Mouse (Mus musculus): ENCODE results near the gene Gpr27.
A peak's percentile ranks its signal among the peaks of the same experiment; 100 is the strongest.

Gpr27 gene

DNA sequence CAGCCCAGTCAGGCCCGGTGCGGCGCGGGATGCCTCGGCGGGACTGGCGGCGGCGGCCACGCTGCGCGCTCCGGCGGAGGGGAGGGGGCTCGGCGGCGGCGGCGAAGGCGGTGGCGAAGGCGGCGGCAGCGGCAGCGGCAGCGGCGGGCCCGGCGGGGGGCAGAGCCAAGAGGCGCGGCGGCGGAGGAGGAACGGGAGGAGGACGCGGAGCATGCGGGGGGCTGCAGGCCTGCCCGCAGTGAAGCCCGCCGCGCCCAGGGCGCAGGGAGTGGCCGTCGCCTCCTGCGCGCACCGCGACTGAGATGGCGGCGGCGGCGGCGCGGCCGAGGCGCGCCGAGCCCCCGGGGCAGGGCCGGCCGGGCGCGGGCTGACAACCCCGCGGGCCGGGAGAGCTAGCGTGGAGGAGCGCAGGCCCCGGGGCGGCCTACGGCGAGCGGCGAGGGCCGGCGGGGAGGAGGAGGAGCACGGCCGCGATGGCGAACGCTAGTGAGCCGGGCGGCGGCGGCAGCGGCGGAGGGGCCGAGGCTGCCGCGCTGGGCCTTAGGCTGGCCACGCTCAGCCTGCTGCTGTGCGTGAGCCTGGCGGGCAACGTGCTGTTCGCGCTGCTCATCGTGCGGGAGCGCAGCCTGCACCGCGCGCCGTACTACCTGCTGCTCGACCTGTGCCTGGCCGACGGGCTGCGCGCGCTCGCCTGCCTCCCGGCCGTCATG, at the start of gene Gpr27:
TSS of gene Gpr27 (plus strand) at position 474 of the 710 bp plus-strand sequence.
- peak; percentile 47 to 53 for DNase-seq (ENCODE audit: low spot score in 2 of 2)

DNA sequence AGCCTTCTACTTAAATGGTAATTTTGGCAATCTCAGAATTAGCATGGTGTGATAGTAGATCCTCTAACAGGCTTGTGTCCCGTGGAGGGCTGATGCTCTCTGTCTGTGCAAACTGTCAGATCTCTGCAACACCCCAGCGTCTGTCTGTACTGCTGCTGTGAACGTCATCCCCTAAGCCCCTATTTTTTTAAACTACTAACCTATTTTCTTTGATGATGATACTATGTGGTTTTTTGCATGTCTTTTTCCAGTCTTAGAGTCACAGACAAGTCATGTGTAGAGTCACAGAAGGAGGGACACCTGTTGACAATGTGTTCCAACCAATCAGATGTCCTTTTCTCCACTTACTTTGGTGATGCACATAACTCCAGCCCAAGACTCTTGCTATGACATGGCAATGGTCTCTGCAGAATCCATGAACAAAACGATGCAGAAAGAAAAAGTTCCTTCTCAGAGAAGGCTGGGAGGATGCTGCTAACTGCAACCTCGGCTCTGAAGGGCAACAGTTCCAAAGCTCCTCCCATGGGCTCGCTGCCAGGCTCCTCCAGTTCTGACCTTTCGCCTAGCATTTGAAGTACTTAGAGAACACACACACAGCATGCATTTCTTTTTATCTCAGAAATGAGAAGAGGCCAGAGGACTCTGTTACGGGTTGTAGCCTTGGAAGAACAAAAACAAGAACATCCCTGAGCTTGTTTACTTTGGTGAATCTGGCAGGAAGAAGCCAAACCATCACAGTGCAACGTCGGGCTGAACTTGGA, 48.9 kb upstream of the Gpr27 start:
- DNase-seq (ENCODE audit: low spot score in 2 of 2) = no peak

DNA sequence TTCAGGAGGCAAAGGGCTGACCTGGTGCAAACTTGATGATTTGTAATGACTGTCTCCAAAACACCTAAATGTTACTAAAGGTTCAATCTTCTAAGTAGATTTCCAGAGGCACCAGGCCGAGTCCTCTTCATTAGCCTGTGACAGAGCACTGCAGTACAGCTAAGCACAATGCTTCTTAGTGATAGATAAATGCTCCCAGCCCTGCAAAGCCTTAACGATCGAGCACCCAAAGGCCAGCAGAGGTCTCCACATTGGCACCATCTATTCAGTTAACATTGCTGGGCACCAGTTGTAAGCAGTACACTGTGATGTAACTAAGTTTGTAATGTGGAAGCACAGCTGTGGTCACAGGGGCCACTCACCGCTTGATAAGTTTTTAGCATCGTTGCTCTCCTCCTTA, 48.1 kb upstream of the Gpr27 start:
- no peak for DNase-seq (ENCODE audit: low spot score in 2 of 2)

DNA sequence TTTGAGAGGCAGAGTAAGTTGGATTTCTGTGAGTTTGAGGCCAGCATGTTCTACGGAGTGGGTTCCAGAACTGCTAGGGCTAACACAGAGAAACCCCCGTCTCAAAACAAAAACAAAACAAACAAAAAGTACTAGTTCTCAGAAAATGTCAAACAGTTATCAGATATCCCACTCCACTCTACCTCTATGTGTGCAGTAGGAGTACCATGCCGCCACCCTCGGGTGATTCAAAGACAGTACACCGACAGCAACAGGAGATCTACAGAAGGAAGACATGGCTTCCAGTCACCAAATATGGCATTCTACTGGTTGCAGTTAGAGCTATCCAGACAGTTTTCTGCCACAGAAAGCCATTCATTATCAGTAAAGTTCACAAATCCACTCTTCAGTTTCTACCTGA, 47.6 kb upstream of the Gpr27 start:
- no peak for DNase-seq (ENCODE audit: low spot score in 2 of 2)

DNA sequence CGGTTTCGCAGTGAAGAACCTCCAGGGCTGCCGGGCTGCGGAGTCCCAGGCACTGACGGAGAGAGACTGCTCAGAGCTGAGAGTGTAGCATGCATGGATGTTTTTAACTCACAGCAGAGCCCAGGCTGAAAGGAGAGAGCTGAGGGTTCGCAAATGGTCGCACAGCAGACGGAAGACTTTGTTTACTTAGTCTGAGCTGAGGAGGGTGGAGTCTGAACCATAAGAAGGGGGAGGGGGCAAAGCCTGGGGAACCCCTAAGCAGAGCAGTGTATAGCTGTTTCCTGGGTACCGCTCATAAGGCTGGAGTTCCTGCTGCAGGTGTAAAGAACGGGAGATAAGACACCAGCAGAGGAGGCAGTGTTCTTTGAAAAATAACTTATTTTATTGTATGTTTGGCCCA, 46.1 kb upstream of the Gpr27 start:
- DNase-seq (ENCODE audit: low spot score in 2 of 2) = no peak

DNA sequence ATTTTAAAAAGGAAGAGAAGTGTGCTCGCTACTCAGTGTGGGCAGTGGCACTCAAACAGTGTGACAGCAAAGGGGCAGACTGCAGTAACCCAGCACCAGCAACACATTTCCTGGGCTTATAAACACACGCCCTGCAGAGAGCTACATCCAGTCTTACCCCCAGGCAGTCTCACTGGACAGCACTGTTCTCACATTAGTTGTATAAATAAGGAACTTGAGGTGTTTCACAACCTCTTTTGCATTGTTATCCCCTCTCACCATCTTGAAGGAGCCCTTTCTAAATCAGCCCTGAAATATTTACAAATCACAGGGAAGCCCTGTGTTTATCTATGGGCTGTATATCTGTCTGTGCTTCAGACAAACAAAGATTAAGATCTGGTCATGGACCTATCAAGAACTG, 43.2 kb upstream of the Gpr27 start:
- DNase-seq (ENCODE audit: low spot score in 2 of 2) = no peak

DNA sequence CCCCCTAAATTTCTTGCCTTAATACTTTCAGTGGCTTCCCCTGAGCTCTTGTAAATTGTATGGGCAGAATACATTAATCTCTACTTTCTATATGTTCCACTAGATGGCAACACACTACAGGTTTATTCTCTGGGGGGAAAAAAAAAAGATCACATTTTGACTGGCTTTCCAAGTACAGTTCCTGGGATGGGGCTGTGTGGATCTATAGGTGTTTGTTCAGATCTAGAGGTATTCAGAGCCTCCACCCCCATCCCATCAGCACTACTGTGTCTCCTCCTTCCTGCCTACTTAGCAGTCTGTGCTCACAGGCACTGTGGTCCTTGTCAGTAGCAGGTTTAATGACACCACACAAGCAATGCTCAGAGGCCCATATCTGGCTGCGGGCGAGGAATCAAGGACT, 40.1 kb upstream of the Gpr27 start:
- no peak for DNase-seq (ENCODE audit: low spot score in 2 of 2)

DNA sequence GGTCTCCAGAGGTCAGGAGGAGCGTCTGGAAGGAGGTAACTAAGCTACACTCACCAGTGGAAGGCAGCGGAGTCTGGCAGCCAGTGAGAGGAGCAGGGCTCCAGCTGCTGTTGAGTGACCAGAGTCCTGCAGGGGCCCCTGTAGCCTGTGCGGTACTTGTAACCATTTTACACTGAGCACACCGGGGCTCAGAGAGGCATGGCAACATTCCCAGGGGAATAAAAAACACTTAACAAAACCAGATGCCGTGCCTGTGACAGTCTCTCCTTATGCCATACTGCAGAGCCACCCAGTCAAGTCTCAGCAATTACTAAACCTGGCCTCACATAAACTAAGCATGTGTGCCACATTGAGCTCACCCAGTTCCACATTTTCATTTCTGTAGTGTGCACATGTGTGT, 38.1 kb upstream of the Gpr27 start:
- DNase-seq (ENCODE audit: low spot score in 2 of 2) = no peak

DNA sequence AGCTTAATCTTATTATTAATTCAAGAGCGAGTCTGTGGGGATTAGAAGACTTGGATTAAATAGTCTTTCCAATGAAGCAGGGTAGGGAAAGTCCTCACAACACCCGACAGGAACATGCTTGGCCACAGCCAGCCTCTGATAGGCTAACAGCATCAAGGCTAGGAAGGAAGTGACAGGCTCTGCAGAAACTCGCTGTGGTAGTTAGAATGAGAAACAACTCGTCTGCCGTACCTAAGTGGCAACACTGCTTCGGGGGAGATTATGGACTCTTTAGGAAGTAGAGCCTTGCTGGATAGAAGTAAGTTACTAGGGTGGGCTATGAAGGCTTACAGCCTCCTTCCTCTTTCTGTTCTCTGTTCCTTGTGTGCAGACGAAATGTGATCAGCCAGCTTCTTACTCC, 37.0 kb upstream of the Gpr27 start:
- no peak for DNase-seq (ENCODE audit: low spot score in 2 of 2)

DNA sequence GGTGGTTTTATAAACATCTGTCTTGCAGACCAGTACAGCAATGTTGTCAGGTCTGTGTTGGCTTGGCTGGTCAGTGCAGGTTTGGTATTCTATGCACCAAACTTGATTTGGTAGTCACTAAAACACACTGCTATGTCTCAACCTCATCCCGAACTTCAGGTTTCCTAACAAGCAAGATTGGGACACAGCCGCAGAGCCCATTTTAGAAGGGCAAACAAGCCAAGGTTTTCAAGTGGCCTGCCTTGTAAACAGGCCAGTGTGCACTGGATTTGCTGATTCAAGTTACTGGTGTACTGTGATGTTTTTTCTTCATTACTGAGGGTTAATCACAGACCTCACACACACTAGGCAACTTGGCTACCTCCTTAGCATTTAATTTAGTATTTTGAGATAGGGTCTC, 36.4 kb upstream of the Gpr27 start:
- no peak for DNase-seq (ENCODE audit: low spot score in 2 of 2)

DNA sequence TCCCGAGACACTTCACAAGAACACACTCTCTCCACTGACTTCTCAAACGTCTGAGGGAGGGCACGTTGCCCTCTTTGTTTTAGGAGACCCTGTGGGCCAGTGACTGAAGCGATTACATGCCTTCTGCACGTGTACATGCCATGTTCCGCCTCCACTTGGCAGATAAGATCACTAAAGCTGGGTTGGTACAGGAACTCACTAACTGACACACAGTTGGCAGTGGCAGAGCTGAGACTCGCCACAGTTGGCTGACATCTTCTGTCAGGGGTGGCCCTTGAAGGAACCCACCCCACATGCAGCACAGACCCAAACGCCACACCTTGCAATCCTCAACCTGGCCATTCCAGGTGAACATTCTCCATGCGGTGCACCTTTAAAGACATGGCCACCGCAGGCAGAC, 33.9 kb upstream of the Gpr27 start:
- DNase-seq (ENCODE audit: low spot score in 2 of 2) = no peak

DNA sequence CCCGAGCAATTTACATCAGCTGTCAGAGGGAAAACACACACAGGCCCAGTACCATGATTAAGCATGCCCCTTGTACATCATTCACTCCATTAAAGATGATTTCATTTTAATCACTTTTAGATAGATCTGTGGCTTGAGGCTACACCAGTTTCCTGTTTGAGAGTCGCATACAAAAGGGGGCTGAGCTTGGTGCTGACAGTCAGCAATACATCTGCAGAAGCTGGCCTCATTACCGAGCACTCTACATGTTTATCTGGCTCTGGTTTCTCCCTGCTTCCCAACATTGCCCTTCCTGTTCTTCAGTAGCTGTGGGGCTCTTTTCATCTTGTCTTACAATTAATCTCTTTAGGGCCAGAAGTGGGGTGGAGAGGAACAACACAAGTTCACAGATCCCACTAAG, 32.0 kb upstream of the Gpr27 start:
- DNase-seq (ENCODE audit: low spot score in 2 of 2) = no peak

DNA sequence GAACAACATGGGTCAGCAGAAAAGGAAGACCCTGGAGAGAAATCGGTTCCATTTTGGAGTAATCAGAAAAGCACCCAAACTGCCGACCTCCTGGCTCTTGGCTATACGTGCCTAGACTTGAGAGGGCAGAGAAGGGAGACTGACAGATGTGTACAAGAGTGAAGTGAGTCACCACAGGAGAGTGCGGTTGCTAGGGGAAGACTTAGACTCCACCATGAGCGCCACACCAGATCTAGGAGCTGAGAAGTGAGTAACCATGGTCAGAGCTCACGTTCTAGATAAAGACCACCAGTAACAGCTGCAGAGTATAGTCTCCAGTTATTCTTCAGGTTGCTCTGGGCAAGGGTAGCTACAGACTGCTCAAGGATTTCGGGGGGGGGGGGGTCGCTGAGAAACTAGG, 29.2 kb upstream of the Gpr27 start:
- no peak for DNase-seq (ENCODE audit: low spot score in 2 of 2)

DNA sequence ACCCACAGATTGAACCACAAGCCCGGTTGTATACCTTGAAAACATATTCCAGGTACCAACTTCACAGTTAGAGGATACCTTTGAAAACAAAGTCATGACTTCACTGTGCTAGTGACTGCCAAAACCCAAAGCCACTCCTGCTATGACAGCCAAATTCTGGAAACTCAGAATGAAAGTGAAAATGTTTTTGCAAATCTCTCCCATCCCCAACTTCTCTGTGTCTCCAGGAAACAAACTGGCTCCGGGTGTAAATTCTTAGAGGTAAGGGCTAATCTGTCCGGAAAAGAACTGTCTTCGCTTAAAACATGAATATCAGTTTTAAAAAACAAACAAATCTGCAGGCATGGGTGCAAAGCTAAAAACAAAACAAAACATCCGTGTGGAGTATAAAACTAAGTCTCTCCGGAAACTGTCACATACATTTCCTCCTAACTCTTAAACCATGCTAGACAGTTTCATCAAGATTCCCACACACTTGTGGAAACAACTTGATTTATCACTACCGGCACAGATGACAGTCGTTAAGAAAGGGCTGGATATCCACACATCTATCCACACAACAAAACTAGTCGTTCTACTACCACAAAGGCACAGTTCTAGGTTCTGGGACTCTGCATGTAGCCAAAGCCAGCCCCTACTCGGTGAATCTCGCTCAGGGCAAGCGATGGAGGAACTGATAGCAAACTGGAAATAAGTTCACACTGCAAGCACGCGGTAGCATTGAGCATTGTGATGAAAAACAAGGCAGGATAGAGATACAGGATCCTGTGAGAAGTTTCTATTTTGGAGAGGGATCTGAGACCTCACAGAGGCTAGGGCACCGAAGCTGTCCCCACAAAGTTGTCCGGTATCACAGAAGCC, 26.8 kb upstream of the Gpr27 start:
- no peak for DNase-seq (ENCODE audit: low spot score in 2 of 2)

DNA sequence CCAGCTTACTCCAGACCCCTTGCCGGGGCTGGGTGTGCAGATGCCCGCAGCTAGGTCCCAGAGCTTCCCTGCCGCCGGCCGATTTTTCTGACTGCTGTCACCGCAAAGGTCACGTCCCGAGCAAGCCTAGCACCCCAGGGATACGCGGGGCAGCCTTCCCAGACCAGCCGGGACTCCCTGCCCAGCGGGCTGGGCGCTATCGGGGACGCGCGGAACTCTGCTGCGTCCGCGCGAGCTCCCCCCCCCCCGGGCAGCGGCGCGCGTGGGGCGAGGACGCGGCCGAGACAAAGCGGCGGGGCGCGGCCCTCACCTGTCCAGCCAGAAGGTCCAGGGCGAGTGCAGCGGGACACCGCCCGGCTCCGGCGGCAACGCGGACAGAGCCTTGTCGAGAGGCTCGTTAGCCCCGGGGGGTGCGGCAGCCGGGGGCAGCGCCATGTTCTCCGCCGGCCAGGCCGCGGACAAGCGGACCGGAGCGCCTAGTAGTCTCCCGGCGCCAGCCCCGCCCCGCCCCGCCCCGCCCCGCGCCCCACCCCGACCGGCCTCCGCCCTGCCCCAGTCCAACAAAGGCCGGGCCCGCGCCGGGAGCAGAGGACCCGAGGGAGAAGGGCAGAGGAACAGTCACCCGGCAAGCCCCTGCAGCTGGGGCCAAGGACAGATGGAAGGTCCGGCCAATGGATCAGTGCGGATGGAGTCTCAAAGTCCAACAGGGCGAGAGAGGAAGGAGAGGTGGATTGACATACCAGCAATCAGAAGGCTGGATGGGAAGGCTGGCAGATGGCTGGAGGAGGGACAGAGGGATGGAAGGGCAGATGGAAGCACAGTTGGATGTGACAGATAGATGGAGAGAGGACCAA, 25.9 kb upstream of the Gpr27 start, which contains the start of the genes Eif4e3 and Gm20696:
TSS of gene Eif4e3 (minus strand) at position 454 of the 854 bp plus-strand sequence.
TSS of gene Gm20696 (minus strand) at position 480 of the 854 bp plus-strand sequence.
- no peak for DNase-seq (ENCODE audit: low spot score in 2 of 2)

DNA sequence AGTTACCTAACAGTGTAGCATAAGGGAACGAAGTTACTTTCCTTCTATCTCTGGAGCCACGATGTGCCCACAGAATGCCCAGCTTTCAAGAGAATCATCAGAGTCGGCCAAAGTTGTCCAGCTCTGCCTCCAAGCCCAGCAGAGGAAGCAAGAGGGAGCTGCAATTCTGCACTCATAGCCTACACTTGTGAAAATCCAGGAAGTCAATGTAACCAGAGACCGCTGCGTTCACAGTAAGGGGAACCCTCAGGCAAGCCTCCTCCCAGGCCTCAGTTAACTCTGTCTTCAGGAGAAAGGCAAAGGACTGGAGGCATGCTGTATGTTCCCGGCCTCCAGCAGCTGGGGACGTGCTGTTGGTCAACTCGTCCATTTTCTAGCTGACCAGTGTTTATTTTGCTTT, 25.2 kb upstream of the Gpr27 start:
- no peak for DNase-seq (ENCODE audit: low spot score in 2 of 2)

DNA sequence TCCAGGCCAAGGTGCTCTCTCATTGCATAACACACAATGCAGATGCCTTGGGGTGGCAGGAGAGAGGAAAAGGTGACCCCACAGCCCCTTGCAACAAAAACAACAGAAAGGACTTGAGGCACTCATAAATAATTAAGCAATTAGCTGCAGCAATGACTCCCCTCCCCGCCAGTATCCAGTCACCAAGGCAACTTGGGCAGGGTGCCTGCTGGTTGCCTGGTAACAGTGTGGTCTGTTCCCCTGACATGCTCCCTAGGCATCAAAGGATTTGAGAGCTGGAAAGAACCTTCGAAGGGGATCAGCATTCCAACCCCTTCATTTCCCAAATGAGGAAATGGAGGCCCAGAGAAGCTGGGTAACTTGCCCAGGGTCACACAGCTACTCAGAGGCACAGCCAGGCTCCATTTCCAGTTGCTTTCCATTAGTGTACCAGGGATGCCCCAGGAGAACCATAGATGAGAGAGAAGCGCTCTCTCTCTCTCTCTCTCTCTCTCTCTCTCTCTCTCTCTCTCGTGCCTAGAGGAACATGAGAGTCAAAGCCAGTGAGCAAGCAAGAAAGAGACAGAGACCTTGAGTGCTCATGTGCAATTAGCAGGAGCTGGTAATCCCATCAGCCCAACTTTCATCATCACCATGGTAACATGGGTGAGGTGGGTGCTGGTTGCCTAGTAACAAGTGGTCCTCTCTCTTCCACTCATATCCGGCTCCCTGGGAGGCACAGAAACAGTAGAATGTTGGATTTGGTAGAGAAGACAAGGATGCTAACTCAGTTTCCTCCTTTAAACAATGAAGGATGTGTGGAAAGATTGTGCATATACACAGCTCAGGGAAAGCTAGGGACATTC, 22.8 kb upstream of the Gpr27 start:
- peak; percentile 74 to 83 for DNase-seq (ENCODE audit: low spot score in 2 of 2)

DNA sequence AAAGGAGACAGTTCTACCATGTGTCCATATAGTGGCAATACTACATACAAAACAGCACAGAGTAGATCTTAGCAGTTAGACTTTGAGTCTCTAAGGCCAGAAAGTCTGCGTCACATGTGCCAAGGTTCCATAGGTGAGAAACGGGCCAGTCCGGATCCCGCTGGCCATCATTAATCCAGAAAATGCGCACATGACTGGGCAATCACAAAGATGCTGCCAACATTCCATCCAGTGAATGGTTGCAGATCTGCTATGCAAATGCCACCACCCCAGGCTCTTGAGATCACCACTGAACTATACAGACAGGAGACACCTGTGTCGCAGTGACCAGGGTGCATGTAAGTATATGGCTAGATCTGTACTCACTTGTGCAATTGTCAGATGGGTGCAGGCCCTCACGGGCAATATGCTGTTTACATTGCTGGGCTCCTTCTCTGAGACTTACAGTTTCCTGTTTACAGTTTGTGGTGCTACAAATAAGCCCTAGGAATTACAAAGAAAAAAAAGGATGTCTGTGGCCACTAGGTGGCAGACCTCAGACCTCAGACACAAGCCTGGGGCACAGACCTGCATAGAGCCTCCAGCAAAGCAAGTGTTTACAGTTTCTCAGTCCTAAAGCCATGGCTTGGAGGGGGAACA, 21.9 kb upstream of the Gpr27 start:
- peak in 1 of 2 experiments; percentile 70 for DNase-seq (ENCODE audit: low spot score in 2 of 2)

DNA sequence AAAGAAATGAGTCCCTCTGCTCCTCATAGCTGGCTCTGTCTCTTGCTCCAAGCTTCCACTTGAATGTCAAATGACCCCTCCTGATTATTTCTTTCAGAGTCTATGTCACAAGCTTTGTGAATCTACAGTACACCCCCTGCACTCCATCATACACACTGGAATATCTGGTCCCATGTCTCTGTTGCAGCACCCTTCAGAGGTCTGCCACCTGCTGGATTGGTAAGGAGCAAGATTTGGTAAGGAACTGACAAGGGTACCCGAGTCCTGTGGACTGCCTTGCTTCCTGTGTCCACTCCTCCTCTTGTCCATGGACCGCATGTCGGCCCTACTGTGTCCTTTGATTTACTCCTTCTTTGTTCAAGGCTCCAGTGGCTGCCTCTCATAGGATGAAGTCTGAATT, 20.7 kb upstream of the Gpr27 start:
- no peak for DNase-seq (ENCODE audit: low spot score in 2 of 2)

DNA sequence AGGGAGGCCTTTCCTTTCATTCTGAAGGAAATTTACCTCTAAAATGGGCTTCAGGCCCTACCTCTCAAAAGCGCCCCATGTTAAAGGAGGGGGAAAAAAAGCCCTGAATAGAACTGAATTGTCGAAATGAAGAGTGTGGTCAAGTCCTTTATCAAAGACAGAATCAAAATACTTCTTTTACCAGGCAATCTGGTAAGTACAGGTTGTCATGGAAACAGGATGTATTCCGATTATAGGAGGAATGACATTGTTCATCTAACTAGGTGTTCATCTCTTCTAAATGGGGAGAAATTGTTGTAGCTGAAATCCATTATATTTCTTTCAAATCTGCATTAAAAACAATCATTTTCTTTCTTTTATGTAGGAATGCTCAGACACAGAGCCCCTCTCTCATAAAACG, 18.0 kb upstream of the Gpr27 start:
- DNase-seq (ENCODE audit: low spot score in 2 of 2) = no peak

Measured in frontal cortex, postnatal 36 days (tissue).